Mouse (Mus musculus) gastrocnemius, adult 8-10 months (tissue): ENCODE measurements at regions not wholly inside any gene's neighbourhood (a gene's known extent, or its start where the extent isn't known, plus 50 kb on each side); places are given as distances from the start of the nearest gene placed in this dataset.

Experiments
- DNase-seq, 2 experiments: peaks; one replicate each; pipeline ENCODE4 v3.0.0; 2022; ENCODE audit warnings: low spot score in 2 of 2

GRCm38 (mm10) chr3:31394533-31394932, 84.4 kb upstream of the Slc7a14 start:
- DNase-seq = peak; percentile 2 to 19

GRCm38 (mm10) chr3:31389955-31390354, 79.8 kb upstream of the Slc7a14 start:
- no peak for DNase-seq

- no peak for DNase-seq
Measured at GRCm38 (mm10) chr3:31375678-31376077, 65.5 kb upstream of the Slc7a14 start.

GRCm38 (mm10) chr3:31374061-31374460, 63.9 kb upstream of the Slc7a14 start:
- no peak for DNase-seq

GRCm38 (mm10) chr3:31368259-31368658, 58.1 kb upstream of the Slc7a14 start:
- no peak for DNase-seq
